Mouse (Mus musculus): Measurements from ENCODE around the gene Gsap. TPM values are rescaled to one million over a fixed set of nuclear protein-coding genes. Genes with fewer than 3 reads are reported as not detected.
"Not testable (repeated sequence)": the region's sequence is repeated elsewhere in the genome, so short reads cannot be mapped to it uniquely, and the experiment has no call there.

Gsap gene
- polyA plus RNA-seq, 1 experiment from 2014 or later, result 3.8 TPM

DNA sequence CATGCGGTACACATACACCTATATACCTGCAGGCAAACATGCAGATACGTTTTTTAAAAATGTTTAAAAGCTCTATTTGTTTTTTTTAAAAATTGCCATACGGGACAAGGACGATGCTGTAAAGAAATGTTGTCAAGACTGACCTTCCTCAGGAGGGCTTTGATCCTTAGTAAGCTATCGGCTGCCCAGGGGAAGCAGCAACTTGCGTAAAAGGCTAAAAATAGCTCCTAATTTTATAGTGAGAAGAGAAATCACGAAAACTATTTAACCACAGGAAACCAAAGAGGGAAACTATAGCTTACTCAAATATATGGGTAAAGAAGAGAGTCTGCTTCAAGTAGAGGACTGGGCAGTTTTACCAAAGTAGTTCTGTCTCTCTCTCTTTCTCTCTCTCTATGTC, 74.7 kb downstream of the Gsap start:
- no peaks in the 10 kb centered on the region for H3K36me3 ChIP-seq
- H3K4me2 ChIP-seq, result no peak overlapping the region
- H3K9me3 ChIP-seq, result no peaks in the 10 kb centered on the region
- no peak overlapping the region for H3K9ac ChIP-seq (replicated peaks)
- H3K4me3 ChIP-seq (replicated peaks), result no peak overlapping the region
- 52% methylated on average over 7 of the region's 7 CpGs for WGBS
- no peak for ATAC-seq (ENCODE audit: insufficient number of reproducible peaks, insufficient read depth, low FRiP score, low TSS enrichment, low read depth)
- peaks cover 18% of the 10 kb centered on the region for H3K4me1 ChIP-seq (replicated peaks)
- H3K27me3 ChIP-seq, result no peaks in the 10 kb centered on the region
- no peak overlapping the region for H3K27ac ChIP-seq

DNA sequence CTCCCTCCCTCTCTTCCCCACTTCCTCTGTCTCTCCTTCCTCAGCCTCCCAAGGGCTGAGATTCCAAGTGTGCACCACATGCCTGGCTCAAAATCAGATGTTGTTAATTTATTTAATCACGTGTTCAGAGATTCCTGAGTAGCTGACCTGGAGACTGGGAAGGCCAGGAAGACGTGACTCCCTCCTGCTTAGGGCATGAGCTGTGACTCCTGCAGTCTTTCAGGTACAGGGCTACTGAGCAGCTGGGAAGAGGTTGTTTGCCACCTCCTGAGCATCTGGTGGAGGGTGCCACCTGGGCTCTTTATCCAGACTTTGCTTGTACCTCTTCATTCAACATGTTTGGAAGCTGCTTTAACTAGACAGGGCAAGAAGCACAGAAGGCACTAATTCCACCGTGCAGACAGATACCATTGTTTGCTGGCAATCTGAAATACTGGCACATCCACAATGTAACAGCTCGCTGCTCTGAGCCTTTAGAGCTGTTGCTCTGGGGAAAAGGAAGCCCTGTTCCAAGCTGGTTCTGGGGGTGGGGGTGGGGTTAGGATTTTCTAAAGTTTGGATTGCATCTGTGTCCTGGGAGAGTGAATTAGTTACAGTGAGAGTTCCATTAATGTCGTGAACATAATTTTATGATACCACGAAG, 75.3 kb downstream of the Gsap start:
- Histone ChIP-seq H3K4me3 (replicated peaks) (no peak overlapping the region), H3K27ac (0 out of 2 replicates have a peak overlapping the region, but pooled peaks have one; percentile 41), H3K9ac (replicated peaks) (0 out of 2 replicates have a peak overlapping the region, but pooled peaks have one; percentile 12), H3K4me2 (no peak overlapping the region), H3K36me3 (no peaks in the 10 kb centered on the region), H3K9me3 (no peaks in the 10 kb centered on the region), H3K27me3 (no peaks in the 10 kb centered on the region), H3K4me1 (replicated peaks) (peaks cover 18% of the 10 kb centered on the region)
- 38% methylated on average over 6 of the region's 6 CpGs for WGBS
- ATAC-seq (ENCODE audit: insufficient number of reproducible peaks, insufficient read depth, low FRiP score, low TSS enrichment, low read depth), result no peak; the same call in 1 of the 2 replicates

- ATAC-seq (ENCODE audit: insufficient number of reproducible peaks, insufficient read depth, low FRiP score, low TSS enrichment, low read depth), result no peak
- Histone ChIP-seq H3K4me3 (replicated peaks) (no peak overlapping the region), H3K4me1 (replicated peaks) (peaks cover 18% of the 10 kb centered on the region), H3K36me3 (no peaks in the 10 kb centered on the region), H3K9me3 (no peaks in the 10 kb centered on the region), H3K27me3 (no peaks in the 10 kb centered on the region), H3K27ac (peak overlapping the region; percentile 41; the same call in 1 of the 2 replicates), H3K9ac (replicated peaks) (no peak overlapping the region), H3K4me2 (no peak overlapping the region)
- WGBS, result 61% methylated on average over 18 of the region's 18 CpGs
Measured at GRCm38 (mm10) chr5:21263202-21264055, 77.4 kb downstream of the Gsap start.

- 87% methylated on average over 8 of the region's 8 CpGs for WGBS
- ATAC-seq (ENCODE audit: insufficient number of reproducible peaks, insufficient read depth, low FRiP score, low TSS enrichment, low read depth), result 0 out of 2 replicates have a peak, but pooled peaks have one; percentile 58
- Histone ChIP-seq H3K27ac (no peak overlapping the region), H3K36me3 (no peaks in the 10 kb centered on the region), H3K9me3 (no peaks in the 10 kb centered on the region), H3K9ac (replicated peaks) (no peak overlapping the region), H3K4me3 (replicated peaks) (no peak overlapping the region), H3K27me3 (no peaks in the 10 kb centered on the region), H3K4me2 (no peak overlapping the region), H3K4me1 (replicated peaks) (peaks cover 18% of the 10 kb centered on the region)
Measured at GRCm38 (mm10) chr5:21264352-21265021, 78.4 kb downstream of the Gsap start.

DNA sequence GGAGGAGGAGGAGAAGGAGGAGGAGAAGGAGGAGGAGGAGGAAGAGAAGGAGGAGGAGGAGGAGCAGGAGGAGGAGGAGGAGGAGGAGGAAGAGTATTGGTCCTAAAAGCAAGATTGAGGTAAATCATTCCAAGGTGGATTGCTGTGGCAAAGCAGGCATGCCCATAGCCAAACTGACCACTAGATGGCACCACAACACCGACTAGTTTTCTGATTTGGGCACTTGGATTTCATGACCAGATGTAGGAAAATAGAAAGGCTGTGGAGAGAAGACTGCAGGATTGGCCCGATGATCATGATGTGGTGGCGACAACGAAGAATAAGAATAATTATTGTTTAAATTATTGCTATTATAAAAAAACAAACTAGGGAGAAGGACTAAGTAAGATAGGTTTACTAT, 79.0 kb downstream of the Gsap start:
- 26% methylated on average over 4 of the region's 4 CpGs for WGBS

GRCm38 (mm10) chr5:21267090-21267489, 81.0 kb downstream of the Gsap start:
- H3K9ac ChIP-seq (replicated peaks), result no peak overlapping the region
- no peak for ATAC-seq (ENCODE audit: insufficient number of reproducible peaks, insufficient read depth, low FRiP score, low TSS enrichment, low read depth)
- WGBS, result 73% methylated on average over 2 of the region's 2 CpGs
- peaks cover 14% of the 10 kb centered on the region; the same call in 1 of the 2 replicates for H3K4me1 ChIP-seq (replicated peaks)
- H3K27ac ChIP-seq, result no peak overlapping the region
- no peak overlapping the region for H3K4me3 ChIP-seq (replicated peaks)
- H3K36me3 ChIP-seq, result no peaks in the 10 kb centered on the region
- H3K27me3 ChIP-seq, result no peaks in the 10 kb centered on the region
- H3K4me2 ChIP-seq, result no peak overlapping the region
- no peaks in the 10 kb centered on the region for H3K9me3 ChIP-seq

More for the DNA sequence above, 79.0 kb downstream of the Gsap start:
- ATAC-seq (ENCODE audit: insufficient number of reproducible peaks, insufficient read depth, low FRiP score, low TSS enrichment, low read depth), result no peak
- no peaks in the 10 kb centered on the region for H3K36me3 ChIP-seq
- H3K4me2 ChIP-seq, result no peak overlapping the region
- no peak overlapping the region for H3K4me3 ChIP-seq (replicated peaks)
- no peaks in the 10 kb centered on the region for H3K9me3 ChIP-seq
- no peak overlapping the region for H3K9ac ChIP-seq (replicated peaks)
- peaks cover 18% of the 10 kb centered on the region for H3K4me1 ChIP-seq (replicated peaks)
- H3K27me3 ChIP-seq, result no peaks in the 10 kb centered on the region
- H3K27ac ChIP-seq, result no peak overlapping the region

GRCm38 (mm10) chr5:21269446-21269845, 83.4 kb downstream of the Gsap start:
- Histone ChIP-seq H3K9me3 (no peaks in the 10 kb centered on the region), H3K4me1 (replicated peaks) (peaks cover 14% of the 10 kb centered on the region; the same call in 1 of the 2 replicates), H3K4me3 (replicated peaks) (no peak overlapping the region), H3K4me2 (no peak overlapping the region), H3K27me3 (no peaks in the 10 kb centered on the region), H3K9ac (replicated peaks) (no peak overlapping the region), H3K27ac (no peak overlapping the region), H3K36me3 (no peaks in the 10 kb centered on the region)
- no peak for ATAC-seq (ENCODE audit: insufficient number of reproducible peaks, insufficient read depth, low FRiP score, low TSS enrichment, low read depth)
- 73% methylated on average over 5 of the region's 5 CpGs for WGBS

GRCm38 (mm10) chr5:21270756-21271155, 84.7 kb downstream of the Gsap start:
- Histone ChIP-seq H3K4me1 (replicated peaks) (peaks cover 14% of the 10 kb centered on the region; the same call in 1 of the 2 replicates), H3K9me3 (no peaks in the 10 kb centered on the region), H3K4me2 (no peak overlapping the region), H3K27me3 (no peaks in the 10 kb centered on the region), H3K4me3 (replicated peaks) (no peak overlapping the region), H3K9ac (replicated peaks) (no peak overlapping the region), H3K27ac (no peak overlapping the region), H3K36me3 (no peaks in the 10 kb centered on the region)
- no peak for ATAC-seq (ENCODE audit: insufficient number of reproducible peaks, insufficient read depth, low FRiP score, low TSS enrichment, low read depth)
- 64% methylated on average over 4 of the region's 4 CpGs for WGBS

GRCm38 (mm10) chr5:21271386-21272354, 85.6 kb downstream of the Gsap start:
- peaks cover 14% of the 10 kb centered on the region; the same call in 1 of the 2 replicates for H3K4me1 ChIP-seq (replicated peaks)
- no peaks in the 10 kb centered on the region for H3K27me3 ChIP-seq
- H3K27ac ChIP-seq, result no peak overlapping the region
- H3K36me3 ChIP-seq, result no peaks in the 10 kb centered on the region
- WGBS, result 57% methylated on average over 9 of the region's 9 CpGs
- no peaks in the 10 kb centered on the region for H3K9me3 ChIP-seq
- ATAC-seq (ENCODE audit: insufficient number of reproducible peaks, insufficient read depth, low FRiP score, low TSS enrichment, low read depth), result no peak; the same call in 1 of the 2 replicates
- H3K9ac ChIP-seq (replicated peaks), result no peak overlapping the region
- H3K4me2 ChIP-seq, result no peak overlapping the region
- no peak overlapping the region for H3K4me3 ChIP-seq (replicated peaks)

DNA sequence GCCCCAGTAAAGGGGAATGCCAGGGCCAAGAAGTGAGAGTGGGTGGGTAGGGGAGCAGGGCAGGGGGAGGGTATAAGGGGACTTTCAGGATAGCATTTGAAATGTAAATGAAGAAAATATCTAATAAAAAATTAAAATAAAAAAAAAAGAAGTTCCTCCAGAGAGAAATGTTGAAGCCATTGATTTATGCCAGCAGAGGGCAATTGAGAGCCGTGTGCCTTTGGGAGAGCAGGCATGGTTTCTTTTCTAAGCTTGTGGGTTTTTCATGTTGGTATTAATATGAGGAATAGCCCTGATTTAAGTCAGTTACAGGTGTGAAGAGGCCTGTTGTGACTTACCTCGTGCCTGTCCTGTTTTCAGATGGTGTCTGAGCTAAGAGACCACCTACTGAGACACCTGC, 91.6 kb downstream of the Gsap start:
- WGBS, result 48% methylated on average over 2 of the region's 2 CpGs
- not testable (repeated sequence) for H3K9me3 ChIP-seq; H3K4me1 ChIP-seq (replicated peaks); H3K36me3 ChIP-seq; H3K4me3 ChIP-seq (replicated peaks); H3K27me3 ChIP-seq; ATAC-seq (ENCODE audit: insufficient number of reproducible peaks, insufficient read depth, low FRiP score, low TSS enrichment, low read depth); H3K4me2 ChIP-seq; H3K9ac ChIP-seq (replicated peaks); H3K27ac ChIP-seq
